Mouse (Mus musculus) hindbrain, embryonic 13.5 days (tissue): ENCODE data around the gene Meis1. TPM values are rescaled to one million over a fixed set of nuclear protein-coding genes. Genes with fewer than 3 reads are reported as not detected.

ENCODE experiments used
- ATAC-seq: fragments of 200-750 bp; cut with Nextera tagmentation; 2 replicates; pipeline ENCODE4 v1.8.0; 2017; ENCODE audit warnings: moderate TSS enrichment; ENCODE audit not compliant: low FRiP score
- H3K27ac ChIP-seq: fragments of 300-500 bp; sonication (generic); 2 replicates; pipeline ENCODE4 v1.5.1; 2015; ENCODE audit warnings: inconsistent platforms, mild to moderate bottlenecking, moderate library complexity
- H3K27me3 ChIP-seq: fragments of 300-500 bp; sonication (generic); 2 replicates; pipeline ENCODE4 v1.6.1; 2015; ENCODE audit warnings: mild to moderate bottlenecking, inconsistent platforms
- H3K36me3 ChIP-seq: fragments of 300-500 bp; sonication (generic); 2 replicates; pipeline ENCODE4 v1.6.1; 2015; ENCODE audit warnings: mild to moderate bottlenecking, inconsistent platforms
- H3K4me1 ChIP-seq: fragments of 300-500 bp; sonication (generic); replicated peaks from 2 replicates; pipeline ENCODE4 v1.6.1; 2015; ENCODE audit warnings: inconsistent platforms
- H3K4me2 ChIP-seq: fragments of 300-500 bp; sonication (generic); 2 replicates; pipeline ENCODE4 v1.6.1; 2015; ENCODE audit warnings: inconsistent platforms, mild to moderate bottlenecking, moderate library complexity
- H3K4me3 ChIP-seq: fragments of 300-500 bp; sonication (generic); 2 replicates; pipeline ENCODE4 v1.5.1; 2015; ENCODE audit warnings: mild to moderate bottlenecking, inconsistent platforms
- H3K9ac ChIP-seq: fragments of 300-500 bp; sonication (generic); 2 replicates; pipeline ENCODE4 v1.6.1; 2015; ENCODE audit warnings: mild to moderate bottlenecking, inconsistent platforms
- H3K9me3 ChIP-seq: fragments of 300-500 bp; sonication (generic); 2 replicates; pipeline ENCODE4 v1.6.1; 2016; ENCODE audit warnings: inconsistent platforms
- WGBS: fragments of 180-500 bp; shearing (Covaris S2); methylation state at CpG from one replicate; pipeline ENCODE4 v1.1.7; 2015; 5-methylcytosine and 5-hydroxymethylcytosine counted together
- polyA plus RNA-seq: library from polyadenylated mRNA; unstranded; fragments of >200 nt; fragmentation: Nextera tagmentation; extraction: Ambion mirVana; gene quantifications from 2 replicates; pipeline ENCODE4 v1.2.1, GENCODE M21; 2015

Meis1 gene
- polyA plus RNA-seq: 211 and 212 TPM in 2 replicates

- no peaks in the 10 kb centered on the region for H3K9me3 ChIP-seq
- H3K9ac ChIP-seq: peak within 1 kb of the TSS; percentile 100
- peak; percentile 91 for ATAC-seq
- H3K4me3 ChIP-seq: peak within 1 kb of the TSS; percentile 85
- H3K27me3 ChIP-seq: no peaks in the 10 kb centered on the region
- WGBS: under 1% methylated on average over 29 of the region's 29 CpGs
- H3K36me3 ChIP-seq: peaks cover 14% of the 10 kb centered on the region
- H3K4me1 ChIP-seq: peaks cover 35% of the 10 kb centered on the region
- H3K27ac ChIP-seq: peak within 1 kb of the TSS; percentile 100
- H3K4me2 ChIP-seq: peak within 1 kb of the TSS; percentile 89
Measured at GRCm38 (mm10) chr11:19018489-19019203, at the start of gene Meis1. Meis1 (minus strand) TSS chr11:19018985.

- Histone ChIP-seq H3K4me1 (no peaks in the 10 kb centered on the region), H3K9ac (no peak overlapping the region), H3K27me3 (no peaks in the 10 kb centered on the region), H3K4me2 (no peak overlapping the region), H3K4me3 (no peak overlapping the region), H3K36me3 (no peaks in the 10 kb centered on the region), H3K9me3 (no peaks in the 10 kb centered on the region), H3K27ac (no peak overlapping the region)
- WGBS: 82% methylated on average over 5 of the region's 5 CpGs
- no peak for ATAC-seq
Measured at GRCm38 (mm10) chr11:19067334-19067733, 48.5 kb upstream of the Meis1 start.

- ATAC-seq: no peak
- Histone ChIP-seq H3K9me3 (no peaks in the 10 kb centered on the region), H3K4me2 (no peak overlapping the region), H3K27ac (no peak overlapping the region), H3K4me1 (peaks cover 6% of the 10 kb centered on the region; the same call in 1 of the 2 replicates), H3K4me3 (no peak overlapping the region), H3K27me3 (no peaks in the 10 kb centered on the region), H3K9ac (no peak overlapping the region), H3K36me3 (no peaks in the 10 kb centered on the region)
- WGBS: 77% methylated on average over 7 of the region's 7 CpGs
Measured at GRCm38 (mm10) chr11:19049276-19049675, 30.5 kb upstream of the Meis1 start.

- no peaks in the 10 kb centered on the region for H3K36me3 ChIP-seq
- no peaks in the 10 kb centered on the region for H3K9me3 ChIP-seq
- WGBS: 93% methylated on average over 10 of the region's 10 CpGs
- no peak overlapping the region for H3K4me3 ChIP-seq
- no peak overlapping the region for H3K27ac ChIP-seq
- no peak overlapping the region for H3K4me2 ChIP-seq
- H3K9ac ChIP-seq: no peak overlapping the region
- no peaks in the 10 kb centered on the region for H3K27me3 ChIP-seq
- H3K4me1 ChIP-seq: no peaks in the 10 kb centered on the region
- no peak for ATAC-seq
Measured at GRCm38 (mm10) chr11:19036595-19037166, 17.9 kb upstream of the Meis1 start.

- H3K4me2 ChIP-seq: peak overlapping the region; percentile 97
- WGBS: under 1% methylated on average over 58 of the region's 58 CpGs
- peak overlapping the region; percentile 89 for H3K9ac ChIP-seq
Measured at GRCm38 (mm10) chr11:19026581-19027561, 8.1 kb upstream of the Meis1 start.

GRCm38 (mm10) chr11:19025976-19026520, 7.3 kb upstream of the Meis1 start:
- ATAC-seq: no peak
- Histone ChIP-seq H3K4me3 (peak overlapping the region; percentile 55), H3K9ac (peak overlapping the region; percentile 89), H3K27ac (peak overlapping the region; percentile 90), H3K27me3 (no peaks in the 10 kb centered on the region), H3K36me3 (no peaks in the 10 kb centered on the region), H3K4me2 (peak overlapping the region; percentile 97), H3K4me1 (peaks cover 44% of the 10 kb centered on the region), H3K9me3 (no peaks in the 10 kb centered on the region)
- WGBS: 2% methylated on average over 11 of the region's 11 CpGs

More at GRCm38 (mm10) chr11:19026581-19027561, 8.1 kb upstream of the Meis1 start:
- Histone ChIP-seq H3K36me3 (no peaks in the 10 kb centered on the region), H3K9me3 (no peaks in the 10 kb centered on the region), H3K4me3 (peak overlapping the region; percentile 55), H3K27ac (peak overlapping the region; percentile 90), H3K4me1 (peaks cover 36% of the 10 kb centered on the region), H3K27me3 (no peaks in the 10 kb centered on the region)
- peak; percentile 88 for ATAC-seq

GRCm38 (mm10) chr11:19024496-19025265, 5.9 kb upstream of the Meis1 start:
- no peak overlapping the region for H3K27ac ChIP-seq
- no peaks in the 10 kb centered on the region for H3K27me3 ChIP-seq
- H3K9ac ChIP-seq: no peak overlapping the region
- ATAC-seq: no peak
- no peak overlapping the region for H3K4me2 ChIP-seq
- no peaks in the 10 kb centered on the region for H3K9me3 ChIP-seq
- H3K36me3 ChIP-seq: no peaks in the 10 kb centered on the region
- peaks cover 47% of the 10 kb centered on the region for H3K4me1 ChIP-seq
- WGBS: 37% methylated on average over 8 of the region's 8 CpGs
- no peak overlapping the region for H3K4me3 ChIP-seq

- H3K36me3 ChIP-seq: no peaks in the 10 kb centered on the region
- 20% methylated on average over 5 of the region's 5 CpGs for WGBS
- no peaks in the 10 kb centered on the region for H3K9me3 ChIP-seq
- H3K4me1 ChIP-seq: peaks cover 47% of the 10 kb centered on the region
- no peak overlapping the region for H3K4me3 ChIP-seq
- H3K27me3 ChIP-seq: no peaks in the 10 kb centered on the region
- H3K9ac ChIP-seq: no peak overlapping the region
- H3K27ac ChIP-seq: no peak overlapping the region
- H3K4me2 ChIP-seq: no peak overlapping the region
- ATAC-seq: no peak
Measured at GRCm38 (mm10) chr11:19023356-19023755, 4.6 kb upstream of the Meis1 start.

- Histone ChIP-seq H3K4me3 (no peak overlapping the region), H3K36me3 (no peaks in the 10 kb centered on the region), H3K4me1 (peaks cover 45% of the 10 kb centered on the region), H3K27ac (peak overlapping the region; percentile 60; the same call in 1 of the 2 replicates), H3K27me3 (no peaks in the 10 kb centered on the region), H3K9ac (0 out of 2 replicates have a peak overlapping the region, but pooled peaks have one; percentile 5), H3K9me3 (no peaks in the 10 kb centered on the region), H3K4me2 (peak overlapping the region; percentile 25; the same call in 1 of the 2 replicates)
- ATAC-seq: no peak
- WGBS: 13% methylated on average over 2 of the region's 2 CpGs
Measured at GRCm38 (mm10) chr11:19022576-19022975, 3.8 kb upstream of the Meis1 start.

- peaks cover 34% of the 10 kb centered on the region for H3K4me1 ChIP-seq
- peak overlapping the region; percentile 100 for H3K27ac ChIP-seq
- H3K4me3 ChIP-seq: peak overlapping the region; percentile 85
- H3K9ac ChIP-seq: peak overlapping the region; percentile 100
- H3K27me3 ChIP-seq: no peaks in the 10 kb centered on the region
- no peaks in the 10 kb centered on the region for H3K9me3 ChIP-seq
- peak; percentile 34 for ATAC-seq
- WGBS: under 1% methylated on average over 28 of the region's 28 CpGs
- H3K36me3 ChIP-seq: 0 out of 2 replicates have a peak, but pooled peaks cover under 1% of the 10 kb centered on the region
- peak overlapping the region; percentile 89 for H3K4me2 ChIP-seq
Measured at GRCm38 (mm10) chr11:19020951-19021710, 2.3 kb upstream of the Meis1 start.
